Mouse (Mus musculus) C2C12 (cell line): ENCODE results near the gene Nod1. TPM values are rescaled to one million over a fixed set of nuclear protein-coding genes. Genes with fewer than 3 reads are reported as not detected.

ENCODE experiments used
- H3K27me3 ChIP-seq: one replicate; pipeline ENCODE4 v1.6.1; 2011; ENCODE audit not compliant: control insufficient read depth, insufficient read depth, insufficient read length
- H3K36me3 ChIP-seq: one replicate; pipeline ENCODE4 v1.6.1; 2011; ENCODE audit not compliant: control insufficient read depth, insufficient read depth
- H3K4me3 ChIP-seq: one replicate; pipeline ENCODE4 v1.5.1; 2011; ENCODE audit warnings: mild to moderate bottlenecking, control low read depth; ENCODE audit not compliant: poor library complexity, insufficient read depth, severe bottlenecking
- H3K79me2 ChIP-seq: one replicate; pipeline ENCODE4 v1.6.1; 2011; ENCODE audit not compliant: control insufficient read depth, insufficient read depth
- H3K79me3 ChIP-seq: one replicate; pipeline ENCODE4 v1.6.1; 2011; ENCODE audit warnings: low read depth, control low read depth
- H3ac ChIP-seq: one replicate; pipeline ENCODE3; 2011; ENCODE audit warnings: low read depth; ENCODE audit not compliant: control insufficient read depth, insufficient read length
- CEBPB ChIP-seq: IDR thresholded peaks from one replicate; pipeline ENCODE4 v1.6.1; 2011; ENCODE audit warnings: low read depth, mild to moderate bottlenecking, control low read depth, moderate library complexity
- CTCF ChIP-seq: IDR thresholded peaks from one replicate; pipeline ENCODE4 v1.5.1; 2011; ENCODE audit not compliant: control insufficient read depth, insufficient read depth, insufficient read length
- FOSL1 ChIP-seq: IDR thresholded peaks from one replicate; pipeline ENCODE4 v1.8.0; 2011; ENCODE audit warnings: mild to moderate bottlenecking, low read length; ENCODE audit not compliant: poor library complexity, insufficient read depth, severe bottlenecking
- MAX ChIP-seq: IDR thresholded peaks from one replicate; pipeline ENCODE4 v1.6.1; 2011; ENCODE audit warnings: mild to moderate bottlenecking, control low read depth
- MYOD1 ChIP-seq: IDR thresholded peaks from one replicate; pipeline ENCODE4 v1.6.1; 2011; ENCODE audit warnings: low read depth; ENCODE audit not compliant: control insufficient read depth, insufficient read length
- MYOG ChIP-seq: IDR thresholded peaks from one replicate; pipeline ENCODE4 v1.6.1; 2011; ENCODE audit not compliant: control insufficient read depth, insufficient read length; ENCODE audit errors: extremely low read depth
- USF1 ChIP-seq: IDR thresholded peaks from one replicate; pipeline ENCODE4 v1.6.1; 2011; ENCODE audit warnings: low read depth, mild to moderate bottlenecking, control low read depth, moderate library complexity
- polyA plus RNA-seq: library from polyadenylated mRNA; unstranded; fragments of >200 nt; fragmentation: generic; extraction: Trizol; gene quantifications from one replicate; pipeline ENCODE4 v1.2.1, GENCODE M21; 2012; ENCODE audit warnings: missing spikeins

The Nod1 gene
- polyA plus RNA-seq, 1 experiment: 1.1 TPM

DNA sequence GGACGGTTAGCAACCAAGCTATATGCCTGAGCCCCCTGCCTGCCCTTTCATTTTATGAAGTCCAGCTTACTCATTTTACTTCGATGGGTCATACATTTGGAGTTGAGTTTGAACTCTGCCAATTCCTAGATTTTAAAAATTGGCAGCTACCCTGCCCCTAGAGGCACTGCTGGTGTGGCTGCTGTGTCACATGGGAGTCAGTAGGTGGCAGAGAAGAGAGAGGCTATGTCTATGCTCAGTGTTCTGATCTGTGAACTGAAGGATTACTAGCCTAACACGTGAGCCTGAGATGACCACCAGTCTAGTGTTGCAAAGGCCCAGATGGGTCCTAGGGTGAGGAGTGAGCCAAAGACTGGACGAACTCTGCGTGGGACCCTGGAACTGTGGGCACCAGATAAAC lies 2.1 kb upstream of the Nod1 start:
- Histone ChIP-seq H3K27me3 (no peaks in the 10 kb centered on the region), H3K4me3 (no peak overlapping the region), H3ac (no peak overlapping the region), H3K79me3 (no peaks in the 10 kb centered on the region), H3K79me2 (no peaks in the 10 kb centered on the region), H3K36me3 (no peaks in the 10 kb centered on the region)
- TF ChIP-seq MYOG (no peak), CEBPB (no peak), MAX (no peak), MYOD1 (no peak), FOSL1 (no peak), USF1 (no peak), CTCF (no peak)

DNA sequence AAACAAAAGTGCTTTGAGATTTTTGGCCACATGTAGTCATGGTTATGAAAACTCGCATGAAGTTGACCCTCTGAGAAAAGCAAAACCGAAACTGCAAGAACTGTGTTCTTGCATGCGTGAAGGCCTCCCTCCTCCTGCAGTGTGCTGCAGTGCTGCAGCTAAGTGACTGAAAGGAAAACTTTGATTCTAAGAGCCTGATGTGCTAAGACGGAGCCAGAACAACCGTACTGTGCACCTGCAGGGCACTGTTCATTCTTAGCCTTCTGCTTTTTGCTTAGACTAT lies 458 bp upstream of the Nod1 start:
- H3ac ChIP-seq: no peak overlapping the region
- peak overlapping the region; percentile 32 for H3K4me3 ChIP-seq
- H3K79me3 ChIP-seq: no peaks in the 10 kb centered on the region
- no peaks in the 10 kb centered on the region for H3K79me2 ChIP-seq
- TF ChIP-seq FOSL1: no peak
- no peak for TF ChIP-seq USF1
- TF ChIP-seq CEBPB: no peak
- no peak for TF ChIP-seq CTCF
- H3K27me3 ChIP-seq: no peaks in the 10 kb centered on the region
- no peaks in the 10 kb centered on the region for H3K36me3 ChIP-seq

DNA sequence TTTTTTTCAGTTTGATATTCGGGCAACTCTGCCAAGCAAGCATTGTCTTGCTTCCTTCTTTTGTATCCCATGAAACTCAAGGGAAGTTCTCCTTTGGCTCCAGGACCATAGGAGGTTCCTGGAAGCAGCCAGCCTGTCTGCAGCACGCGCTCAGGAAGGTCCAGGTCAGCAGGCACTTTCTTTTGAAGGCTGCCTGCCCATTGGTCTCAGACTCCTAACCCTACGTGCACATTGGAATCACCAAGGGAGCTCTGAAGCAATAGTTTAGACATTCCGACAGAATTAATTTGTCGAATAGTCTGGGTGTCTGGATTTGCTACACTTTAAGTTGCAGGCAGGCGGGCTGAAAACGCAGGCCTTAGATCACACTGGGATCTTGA lies 691 bp downstream of the Nod1 start:
- TF ChIP-seq USF1 (no peak), MYOG (no peak), FOSL1 (no peak), CEBPB (no peak)
- Histone ChIP-seq H3K79me2 (no peaks in the 10 kb centered on the region), H3ac (no peak overlapping the region), H3K4me3 (no peak overlapping the region), H3K36me3 (no peaks in the 10 kb centered on the region), H3K79me3 (no peaks in the 10 kb centered on the region), H3K27me3 (no peaks in the 10 kb centered on the region)

DNA sequence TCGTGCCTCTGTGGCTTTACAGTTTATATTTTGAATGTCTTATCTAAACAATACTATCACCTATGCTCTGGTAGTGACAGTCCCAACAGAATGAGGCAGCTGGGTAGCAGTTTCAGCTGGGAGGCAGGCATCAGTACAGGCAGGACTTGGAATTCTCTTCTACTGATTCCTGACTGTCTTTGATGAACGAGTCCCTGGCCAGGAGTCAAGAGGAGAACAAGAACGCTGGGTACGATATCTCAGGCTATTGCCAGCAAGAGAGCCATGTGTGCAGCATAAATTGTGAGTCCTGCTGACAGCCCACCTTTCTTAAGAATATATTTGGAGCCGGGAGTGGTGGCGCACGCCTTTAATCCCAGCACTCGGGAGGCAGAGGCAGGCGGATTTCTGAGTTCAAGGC lies 1.9 kb downstream of the Nod1 start:
- no peak overlapping the region for H3K4me3 ChIP-seq
- H3K27me3 ChIP-seq: no peaks in the 10 kb centered on the region
- no peak for TF ChIP-seq MYOG
- no peak for TF ChIP-seq FOSL1
- no peaks in the 10 kb centered on the region for H3K79me3 ChIP-seq
- no peak overlapping the region for H3ac ChIP-seq
- H3K36me3 ChIP-seq: no peaks in the 10 kb centered on the region
- no peaks in the 10 kb centered on the region for H3K79me2 ChIP-seq

DNA sequence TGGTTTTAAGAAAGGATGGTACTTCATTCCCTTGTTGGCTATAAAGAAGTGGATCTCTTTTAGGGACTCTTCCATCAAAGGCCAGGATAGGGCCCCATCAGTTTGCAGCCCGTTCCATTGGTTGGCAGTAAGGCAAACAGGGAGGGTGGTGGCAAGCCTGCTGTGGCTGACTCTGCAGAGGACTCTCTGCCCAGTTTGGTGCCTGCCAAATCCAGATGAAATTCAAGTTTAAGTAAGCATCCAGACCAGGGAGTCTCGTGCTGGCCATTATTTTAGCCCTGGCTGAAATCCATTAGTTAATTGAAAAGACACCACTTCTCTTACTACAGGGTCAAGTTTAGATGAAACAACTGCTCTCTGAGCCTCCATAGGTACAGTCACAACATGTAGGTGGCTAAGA lies 2.6 kb downstream of the Nod1 start:
- Histone ChIP-seq H3ac (no peak overlapping the region), H3K27me3 (no peaks in the 10 kb centered on the region), H3K4me3 (no peak overlapping the region), H3K79me2 (no peaks in the 10 kb centered on the region), H3K36me3 (no peaks in the 10 kb centered on the region), H3K79me3 (no peaks in the 10 kb centered on the region)
- TF ChIP-seq MYOG: no peak
- no peak for TF ChIP-seq MYOD1
- no peak for TF ChIP-seq CTCF

DNA sequence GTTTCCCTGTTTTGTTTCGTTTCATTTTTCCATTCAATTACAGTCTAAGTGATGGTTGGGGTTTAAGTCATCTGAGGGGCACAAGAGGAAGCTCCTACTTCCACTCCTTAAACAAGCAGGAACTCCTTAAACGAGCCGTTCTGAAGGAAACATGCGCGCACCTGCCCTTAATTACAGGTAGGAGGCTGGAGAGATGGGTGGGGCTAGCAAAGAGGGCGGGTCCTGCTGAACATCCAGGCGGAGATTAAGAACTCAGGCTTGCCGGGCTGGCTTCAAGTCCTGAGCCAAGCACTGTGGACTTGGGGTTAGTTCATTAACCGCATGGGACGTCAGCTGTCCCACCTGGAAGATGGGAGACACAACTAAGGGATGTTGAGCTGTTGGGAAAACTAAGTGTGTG lies 4.8 kb downstream of the Nod1 start:
- Histone ChIP-seq H3K36me3 (no peaks in the 10 kb centered on the region), H3K27me3 (no peaks in the 10 kb centered on the region), H3K79me3 (no peaks in the 10 kb centered on the region), H3ac (no peak overlapping the region), H3K4me3 (no peak overlapping the region), H3K79me2 (no peaks in the 10 kb centered on the region)
- TF ChIP-seq MAX: no peak
- TF ChIP-seq MYOD1: no peak
- no peak for TF ChIP-seq FOSL1

DNA sequence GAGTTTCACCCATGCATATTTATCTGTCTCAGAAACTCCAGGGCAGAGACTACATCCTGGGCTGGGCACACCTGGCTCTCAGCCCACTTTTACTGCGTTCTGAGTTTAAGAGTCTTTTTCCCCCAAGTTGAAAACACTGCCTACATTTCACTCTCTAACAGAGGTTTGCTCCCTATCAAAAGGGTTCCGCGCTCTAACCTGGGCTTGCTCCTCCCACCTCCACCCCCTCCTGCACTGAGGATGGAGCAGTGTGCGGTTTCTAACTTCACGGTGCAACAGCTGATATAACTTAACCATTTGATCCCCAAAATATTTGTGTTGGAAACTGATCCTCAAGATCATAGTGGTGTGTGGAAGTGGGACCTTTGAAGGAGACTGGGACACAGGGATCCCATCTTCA lies 7.2 kb downstream of the Nod1 start:
- no peak for TF ChIP-seq MYOD1
- no peak for TF ChIP-seq CTCF
- TF ChIP-seq MYOG: no peak
- no peak for TF ChIP-seq USF1
- TF ChIP-seq MAX: no peak
- TF ChIP-seq CEBPB: no peak
- TF ChIP-seq FOSL1: no peak
- no peaks in the 10 kb centered on the region for H3K36me3 ChIP-seq
- no peak overlapping the region for H3ac ChIP-seq
- no peaks in the 10 kb centered on the region for H3K27me3 ChIP-seq
- no peak overlapping the region for H3K4me3 ChIP-seq
- H3K79me3 ChIP-seq: no peaks in the 10 kb centered on the region
- no peaks in the 10 kb centered on the region for H3K79me2 ChIP-seq
